Mouse (Mus musculus) bone marrow macrophage, adult 2 months (primary cell): ENCODE data around the gene Ppp1cc.

Experiments
- CTCF ChIP-seq: IDR thresholded peaks from 2 replicates; pipeline ENCODE4 v1.5.1; 2012; ENCODE audit warnings: low read depth, mild to moderate bottlenecking, low read length, moderate library complexity
- POLR2A ChIP-seq: IDR thresholded peaks from 2 replicates; pipeline ENCODE4 v1.6.1; 2012; ENCODE audit warnings: mild to moderate bottlenecking, low read depth, low read length, borderline replicate concordance

- TF ChIP-seq CTCF (no peak), POLR2A (no peak)
These were observed 34.3 kb downstream of the Ppp1cc start for GRCm38 (mm10) chr5:122192347-122192746.
